Mouse (Mus musculus): Measurements from ENCODE around the gene Kcnj9. TPM values are rescaled to one million over a fixed set of nuclear protein-coding genes. Genes with fewer than 3 reads are reported as not detected.

Gene Kcnj9
- polyA plus RNA-seq, 1 experiment from 2014 or later: 0.68 TPM

DNA sequence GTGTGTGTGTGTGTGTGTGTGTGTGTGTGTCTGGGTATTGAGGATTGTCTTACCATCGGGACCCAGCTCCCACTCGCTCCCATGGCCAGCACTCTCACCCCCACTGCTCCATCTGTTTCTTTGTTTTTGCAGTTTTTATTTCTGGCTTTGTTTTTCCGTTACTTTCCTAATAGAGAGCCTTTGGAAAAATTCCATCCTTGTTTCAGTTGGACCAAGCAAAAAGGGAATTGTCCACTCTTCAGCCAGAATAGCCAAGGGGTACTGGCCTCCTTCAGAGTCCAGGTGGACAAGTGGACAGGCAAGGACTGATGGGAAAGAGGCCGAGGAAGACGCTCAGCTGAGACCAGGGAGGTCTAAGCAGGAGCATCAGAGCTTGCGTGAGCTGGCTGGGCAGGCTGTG is 22.2 kb downstream of the Kcnj9 start:
- WGBS: 82% methylated on average over 6 of the region's 6 CpGs
- Histone ChIP-seq H3K27ac (ENCODE audit: low read depth, low read length) (no peak overlapping the region), H3K36me3 (ENCODE audit: control insufficient read depth, insufficient read depth, low read length) (no peaks in the 10 kb centered on the region), H3K4me3 (ENCODE audit: low read depth, low read length) (no peak overlapping the region), H3K9ac (ENCODE audit: low read length) (no peak overlapping the region), H3K4me2 (ENCODE audit: low read depth, low read length, severe bottlenecking) (no peak overlapping the region), H3K27me3 (ENCODE audit: control insufficient read depth, insufficient read depth, low read length) (no peaks in the 10 kb centered on the region), H3K4me1 (replicated peaks; ENCODE audit: control insufficient read depth, insufficient read depth, low read length) (peaks cover 15% of the 10 kb centered on the region; the same call in 1 of the 2 replicates), H3K9me3 (ENCODE audit: control insufficient read depth, low read length) (no peaks in the 10 kb centered on the region)
- DNase-seq (ENCODE audit: low spot score) (no peak), ATAC-seq (replicated peaks; ENCODE audit: low FRiP score) (no peak)

DNA sequence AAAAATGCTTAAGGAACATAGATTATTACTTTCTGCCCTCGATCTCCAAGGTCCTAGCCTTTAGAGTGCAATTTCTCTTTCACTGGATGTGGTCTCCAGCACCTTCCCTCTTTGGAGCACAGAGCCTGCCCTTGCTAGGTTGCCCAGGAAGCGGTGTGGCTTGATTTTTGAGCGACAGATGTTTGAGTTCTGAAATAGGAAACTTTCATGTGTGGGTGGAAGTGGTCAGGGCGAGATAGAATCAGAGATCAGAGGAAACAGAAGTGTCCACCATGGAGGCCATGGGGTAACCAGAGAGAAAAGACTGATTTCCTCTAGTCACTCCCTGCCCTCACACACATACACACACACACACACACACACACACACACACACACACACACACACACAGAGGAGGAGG is 22.9 kb downstream of the Kcnj9 start:
- Histone ChIP-seq H3K9me3 (ENCODE audit: control insufficient read depth, low read length) (no peaks in the 10 kb centered on the region), H3K4me1 (replicated peaks; ENCODE audit: control insufficient read depth, insufficient read depth, low read length) (peaks cover 12% of the 10 kb centered on the region; the same call in 1 of the 2 replicates), H3K27ac (ENCODE audit: low read depth, low read length) (no peak overlapping the region), H3K9ac (ENCODE audit: low read length) (no peak overlapping the region), H3K4me2 (ENCODE audit: low read depth, low read length, severe bottlenecking) (no peak overlapping the region), H3K36me3 (ENCODE audit: control insufficient read depth, insufficient read depth, low read length) (no peaks in the 10 kb centered on the region), H3K4me3 (ENCODE audit: low read depth, low read length) (no peak overlapping the region), H3K27me3 (ENCODE audit: control insufficient read depth, insufficient read depth, low read length) (no peaks in the 10 kb centered on the region)
- 87% methylated on average over 4 of the region's 4 CpGs for WGBS
- no peak for ATAC-seq (replicated peaks; ENCODE audit: low FRiP score)
- no peak for DNase-seq (ENCODE audit: low spot score)

DNA sequence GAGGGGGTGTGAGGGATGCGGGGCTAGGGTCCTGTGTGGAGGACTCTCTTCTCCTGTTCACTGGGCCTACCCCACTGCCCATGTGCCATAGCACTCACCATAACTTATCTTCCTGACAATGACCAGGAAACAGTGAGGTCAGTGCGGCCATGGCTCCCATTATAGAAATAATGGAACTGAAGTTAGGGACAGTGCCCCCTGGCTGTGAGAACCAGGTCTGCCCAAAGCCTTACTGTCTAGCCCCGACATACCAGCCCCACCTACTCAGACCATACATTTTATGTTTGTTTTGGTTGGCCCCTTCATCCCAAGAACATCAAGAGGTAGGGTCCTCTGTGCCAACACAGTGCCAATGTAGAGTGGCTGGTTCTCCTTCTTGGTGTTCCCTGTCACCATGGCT is 23.5 kb downstream of the Kcnj9 start:
- H3K4me1 ChIP-seq (replicated peaks; ENCODE audit: control insufficient read depth, insufficient read depth, low read length): peaks cover 10% of the 10 kb centered on the region; the same call in 1 of the 2 replicates
- ATAC-seq (replicated peaks; ENCODE audit: low FRiP score): no peak
- 78% methylated on average over 3 of the region's 3 CpGs for WGBS

DNA sequence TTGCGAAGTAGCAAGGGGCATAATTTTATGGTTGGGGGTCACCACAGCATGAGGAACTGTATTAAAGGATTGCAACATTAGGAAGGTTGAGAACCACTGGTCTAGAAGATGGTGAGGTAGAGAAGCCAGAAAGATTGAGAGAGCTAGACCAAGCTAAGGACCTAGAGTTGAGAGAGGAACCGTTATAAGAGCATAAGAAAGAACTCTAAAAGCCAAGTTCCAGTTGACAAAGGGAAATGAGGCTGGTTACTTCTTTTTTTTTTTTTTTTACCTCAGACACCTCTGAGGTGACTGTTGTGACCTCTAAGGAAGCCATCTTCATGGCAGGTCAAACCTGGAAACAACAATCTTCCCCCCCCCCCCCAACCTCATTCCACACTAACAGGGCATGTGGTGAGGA is 24.0 kb downstream of the Kcnj9 start:
- 88% methylated on average over 2 of the region's 2 CpGs for WGBS
- DNase-seq (ENCODE audit: low spot score): no peak
- H3K4me1 ChIP-seq (replicated peaks; ENCODE audit: control insufficient read depth, insufficient read depth, low read length): peaks cover 11% of the 10 kb centered on the region; the same call in 1 of the 2 replicates

More for the DNA sequence above, 23.5 kb downstream of the Kcnj9 start:
- Histone ChIP-seq H3K9me3 (ENCODE audit: control insufficient read depth, low read length) (no peaks in the 10 kb centered on the region), H3K36me3 (ENCODE audit: control insufficient read depth, insufficient read depth, low read length) (no peaks in the 10 kb centered on the region), H3K9ac (ENCODE audit: low read length) (no peak overlapping the region), H3K27ac (ENCODE audit: low read depth, low read length) (no peak overlapping the region), H3K4me2 (ENCODE audit: low read depth, low read length, severe bottlenecking) (no peak overlapping the region), H3K4me3 (ENCODE audit: low read depth, low read length) (no peak overlapping the region), H3K27me3 (ENCODE audit: control insufficient read depth, insufficient read depth, low read length) (no peaks in the 10 kb centered on the region)
- no peak for DNase-seq (ENCODE audit: low spot score)

DNA sequence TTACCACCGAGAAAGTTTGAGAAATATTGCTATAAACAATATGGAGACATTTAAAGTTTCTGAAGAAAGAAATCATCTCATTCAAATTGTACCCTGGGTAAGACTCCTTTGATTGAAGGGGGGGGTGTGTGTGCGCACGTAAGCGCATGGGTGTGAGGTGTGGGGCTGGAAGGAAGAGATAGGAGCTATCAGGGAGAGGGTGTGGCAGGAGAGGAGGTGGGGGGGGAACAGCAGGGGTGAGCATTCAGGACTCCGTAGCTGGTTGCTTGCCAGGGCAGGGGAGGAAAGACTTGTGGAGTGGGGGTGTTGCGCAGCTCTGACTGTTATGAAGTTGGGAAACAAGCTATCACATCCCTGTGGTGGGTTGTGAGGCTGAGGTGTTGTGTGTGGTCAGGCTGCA is 24.7 kb downstream of the Kcnj9 start:
- no peak for DNase-seq (ENCODE audit: low spot score)
- H3K9me3 ChIP-seq (ENCODE audit: control insufficient read depth, low read length): no peaks in the 10 kb centered on the region
- 81% methylated on average over 6 of the region's 6 CpGs for WGBS
- ATAC-seq (replicated peaks; ENCODE audit: low FRiP score): no peak
- H3K4me2 ChIP-seq (ENCODE audit: low read depth, low read length, severe bottlenecking): no peak overlapping the region
- no peaks in the 10 kb centered on the region for H3K36me3 ChIP-seq (ENCODE audit: control insufficient read depth, insufficient read depth, low read length)
- no peak overlapping the region for H3K9ac ChIP-seq (ENCODE audit: low read length)
- no peak overlapping the region for H3K4me3 ChIP-seq (ENCODE audit: low read depth, low read length)
- no peaks in the 10 kb centered on the region for H3K27me3 ChIP-seq (ENCODE audit: control insufficient read depth, insufficient read depth, low read length)
- no peak overlapping the region for H3K27ac ChIP-seq (ENCODE audit: low read depth, low read length)
- H3K4me1 ChIP-seq (replicated peaks; ENCODE audit: control insufficient read depth, insufficient read depth, low read length): peaks cover 5% of the 10 kb centered on the region; the same call in 1 of the 2 replicates

More for the DNA sequence above, 24.0 kb downstream of the Kcnj9 start:
- Histone ChIP-seq H3K4me2 (ENCODE audit: low read depth, low read length, severe bottlenecking) (no peak overlapping the region), H3K9ac (ENCODE audit: low read length) (no peak overlapping the region), H3K4me3 (ENCODE audit: low read depth, low read length) (no peak overlapping the region), H3K36me3 (ENCODE audit: control insufficient read depth, insufficient read depth, low read length) (no peaks in the 10 kb centered on the region), H3K27me3 (ENCODE audit: control insufficient read depth, insufficient read depth, low read length) (no peaks in the 10 kb centered on the region), H3K27ac (ENCODE audit: low read depth, low read length) (no peak overlapping the region), H3K9me3 (ENCODE audit: control insufficient read depth, low read length) (no peaks in the 10 kb centered on the region)
- ATAC-seq (replicated peaks; ENCODE audit: low FRiP score): no peak

DNA sequence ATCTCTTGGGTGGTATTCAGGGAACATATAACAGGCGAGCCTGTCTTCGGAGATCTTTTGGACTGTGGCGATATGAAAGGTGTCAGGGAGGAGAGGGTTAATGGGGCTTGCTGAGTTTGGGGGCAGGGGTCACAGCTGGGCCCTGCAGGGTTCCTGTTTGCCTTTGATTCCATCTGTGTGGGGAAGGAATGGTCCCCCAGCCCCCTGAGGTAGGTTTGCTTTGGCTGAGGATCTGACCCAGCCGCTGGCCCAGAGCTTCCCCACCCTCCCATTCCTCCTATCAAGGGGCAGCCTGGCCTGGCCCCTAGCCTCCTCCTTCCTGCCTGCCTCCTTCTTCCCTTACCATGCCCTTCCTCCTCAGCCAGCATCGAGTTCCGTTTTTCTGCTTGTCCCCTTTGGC is 26.3 kb downstream of the Kcnj9 start:
- ATAC-seq (replicated peaks; ENCODE audit: low FRiP score) (no peak), DNase-seq (ENCODE audit: low spot score) (peak; percentile 53)
- Histone ChIP-seq H3K4me1 (replicated peaks; ENCODE audit: control insufficient read depth, insufficient read depth, low read length) (peaks cover 7% of the 10 kb centered on the region; the same call in 1 of the 2 replicates), H3K9me3 (ENCODE audit: control insufficient read depth, low read length) (no peaks in the 10 kb centered on the region), H3K4me2 (ENCODE audit: low read depth, low read length, severe bottlenecking) (no peak overlapping the region), H3K36me3 (ENCODE audit: control insufficient read depth, insufficient read depth, low read length) (no peaks in the 10 kb centered on the region), H3K27ac (ENCODE audit: low read depth, low read length) (no peak overlapping the region), H3K9ac (ENCODE audit: low read length) (no peak overlapping the region), H3K27me3 (ENCODE audit: control insufficient read depth, insufficient read depth, low read length) (no peaks in the 10 kb centered on the region), H3K4me3 (ENCODE audit: low read depth, low read length) (no peak overlapping the region)
- WGBS: 11% methylated on average over 6 of the region's 6 CpGs

DNA sequence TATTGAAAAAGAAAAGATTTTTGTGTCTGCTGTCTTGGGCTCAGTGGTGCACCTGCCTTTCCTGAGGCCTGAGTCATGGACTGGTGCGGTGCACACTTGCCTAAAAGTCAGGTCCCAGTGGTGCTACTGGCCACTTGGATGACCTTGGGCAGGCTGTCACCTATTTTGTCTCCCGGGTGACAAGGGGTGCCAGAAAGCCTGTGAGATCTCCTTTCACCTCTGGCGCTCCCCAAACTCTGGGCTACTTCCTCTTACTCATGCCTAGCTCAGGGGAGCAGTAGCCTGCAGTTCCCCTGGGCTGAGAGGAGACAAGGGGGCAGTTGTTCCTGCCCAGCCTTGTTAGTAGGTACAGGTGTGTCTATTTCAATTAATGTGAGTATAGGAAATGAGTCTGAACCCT is 26.8 kb downstream of the Kcnj9 start:
- DNase-seq (ENCODE audit: low spot score) (no peak), ATAC-seq (replicated peaks; ENCODE audit: low FRiP score) (no peak)
- WGBS: 61% methylated on average over 3 of the region's 3 CpGs
- H3K9ac ChIP-seq (ENCODE audit: low read length): no peak overlapping the region
- H3K4me1 ChIP-seq (replicated peaks; ENCODE audit: control insufficient read depth, insufficient read depth, low read length): peaks cover 11% of the 10 kb centered on the region; the same call in 1 of the 2 replicates
- H3K4me2 ChIP-seq (ENCODE audit: low read depth, low read length, severe bottlenecking): no peak overlapping the region
- H3K27me3 ChIP-seq (ENCODE audit: control insufficient read depth, insufficient read depth, low read length): no peaks in the 10 kb centered on the region
- no peak overlapping the region for H3K27ac ChIP-seq (ENCODE audit: low read depth, low read length)
- H3K9me3 ChIP-seq (ENCODE audit: control insufficient read depth, low read length): no peaks in the 10 kb centered on the region
- H3K4me3 ChIP-seq (ENCODE audit: low read depth, low read length): no peak overlapping the region
- no peaks in the 10 kb centered on the region for H3K36me3 ChIP-seq (ENCODE audit: control insufficient read depth, insufficient read depth, low read length)

DNA sequence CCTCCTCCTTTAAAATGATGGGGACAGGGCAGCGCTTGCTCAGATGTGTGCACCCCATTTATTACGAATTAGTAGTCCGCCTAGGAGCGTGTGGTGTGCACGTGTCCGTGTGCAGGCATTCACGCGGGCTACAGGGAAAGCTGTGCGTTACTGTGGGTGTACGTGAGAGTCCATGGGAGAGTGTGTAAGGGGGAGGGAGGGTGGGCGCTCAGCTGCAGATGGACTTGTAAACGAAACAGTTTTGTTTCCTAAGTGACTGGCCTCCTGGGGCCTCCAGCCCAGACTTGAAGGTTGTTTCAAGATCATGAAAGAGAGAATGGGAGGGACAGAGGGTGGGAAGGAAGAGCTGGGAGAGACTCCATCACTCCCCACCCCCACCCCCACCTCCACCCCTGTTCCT is 27.9 kb downstream of the Kcnj9 start:
- H3K9me3 ChIP-seq (ENCODE audit: control insufficient read depth, low read length): no peaks in the 10 kb centered on the region
- no peak overlapping the region for H3K4me3 ChIP-seq (ENCODE audit: low read depth, low read length)
- no peaks in the 10 kb centered on the region for H3K27me3 ChIP-seq (ENCODE audit: control insufficient read depth, insufficient read depth, low read length)
- peak; percentile 51 for DNase-seq (ENCODE audit: low spot score)
- no peak overlapping the region for H3K4me2 ChIP-seq (ENCODE audit: low read depth, low read length, severe bottlenecking)
- WGBS: 59% methylated on average over 12 of the region's 12 CpGs
- no peak overlapping the region for H3K27ac ChIP-seq (ENCODE audit: low read depth, low read length)
- no peaks in the 10 kb centered on the region for H3K36me3 ChIP-seq (ENCODE audit: control insufficient read depth, insufficient read depth, low read length)
- ATAC-seq (replicated peaks; ENCODE audit: low FRiP score): no peak; the same call in 1 of the 2 replicates
- H3K9ac ChIP-seq (ENCODE audit: low read length): no peak overlapping the region
- H3K4me1 ChIP-seq (replicated peaks; ENCODE audit: control insufficient read depth, insufficient read depth, low read length): peaks cover 12% of the 10 kb centered on the region; the same call in 1 of the 2 replicates

DNA sequence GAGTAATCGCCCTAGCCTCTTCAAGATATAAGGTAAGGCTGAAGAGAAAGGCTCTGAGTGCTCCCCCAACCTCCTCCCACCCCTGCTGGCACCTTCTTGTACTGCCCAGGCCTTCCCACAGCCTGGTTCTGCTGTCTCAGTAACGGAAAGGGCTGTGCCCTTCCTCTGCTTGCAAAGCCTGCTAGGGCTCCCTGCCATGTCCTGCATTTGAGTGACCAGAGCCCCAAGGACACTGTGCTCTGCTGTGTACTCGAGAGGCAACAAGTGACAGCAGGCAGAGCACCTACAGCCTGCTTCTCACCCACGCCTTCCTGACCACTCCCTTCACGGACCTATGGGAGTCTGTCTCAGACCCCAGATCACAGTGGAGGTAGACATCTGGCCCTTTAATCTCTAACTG is 28.9 kb downstream of the Kcnj9 start:
- no peak overlapping the region for H3K9ac ChIP-seq (ENCODE audit: low read length)
- ATAC-seq (replicated peaks; ENCODE audit: low FRiP score) (no peak), DNase-seq (ENCODE audit: low spot score) (no peak)
- no peaks in the 10 kb centered on the region for H3K9me3 ChIP-seq (ENCODE audit: control insufficient read depth, low read length)
- H3K4me3 ChIP-seq (ENCODE audit: low read depth, low read length): no peak overlapping the region
- no peak overlapping the region for H3K27ac ChIP-seq (ENCODE audit: low read depth, low read length)
- H3K27me3 ChIP-seq (ENCODE audit: control insufficient read depth, insufficient read depth, low read length): no peaks in the 10 kb centered on the region
- no peaks in the 10 kb centered on the region for H3K36me3 ChIP-seq (ENCODE audit: control insufficient read depth, insufficient read depth, low read length)
- H3K4me1 ChIP-seq (replicated peaks; ENCODE audit: control insufficient read depth, insufficient read depth, low read length): peaks cover 15% of the 10 kb centered on the region; the same call in 1 of the 2 replicates
- H3K4me2 ChIP-seq (ENCODE audit: low read depth, low read length, severe bottlenecking): no peak overlapping the region
- 68% methylated on average over 5 of the region's 5 CpGs for WGBS
